Mouse (Mus musculus) hindlimb bud, embryonic 11.5 days (tissue): ENCODE data around the gene Tex44.
A peak's percentile ranks its signal among the peaks of the same experiment; 100 is the strongest.

Experiments used
- DNase-seq: peaks from one replicate; pipeline ENCODE4 v3.0.0-alpha.2; 2012; ENCODE audit warnings: low read depth, low spot score; ENCODE audit errors: extremely low spot score

Gene Tex44

DNA sequence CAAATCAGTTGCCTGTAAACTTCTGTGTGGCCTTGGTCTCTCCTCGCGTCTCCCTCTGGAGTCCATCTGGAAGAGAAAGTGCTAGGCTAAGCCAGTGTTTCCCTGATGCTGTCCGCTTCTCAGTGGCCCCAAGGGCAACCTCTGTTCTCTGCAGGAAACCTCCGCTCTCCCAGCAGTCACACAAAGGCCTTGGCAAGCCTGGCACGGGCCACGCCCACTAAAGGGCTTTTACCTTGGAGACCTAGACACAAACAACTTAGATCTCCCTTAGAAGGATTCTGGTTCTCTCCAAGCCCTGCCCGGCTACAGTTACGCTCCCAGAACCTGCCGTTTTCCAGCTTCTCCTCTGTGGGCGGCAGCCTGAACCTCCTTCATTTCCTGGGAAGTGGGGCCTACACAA lies 5.1 kb upstream of the Tex44 start:
- no peak for DNase-seq

DNA sequence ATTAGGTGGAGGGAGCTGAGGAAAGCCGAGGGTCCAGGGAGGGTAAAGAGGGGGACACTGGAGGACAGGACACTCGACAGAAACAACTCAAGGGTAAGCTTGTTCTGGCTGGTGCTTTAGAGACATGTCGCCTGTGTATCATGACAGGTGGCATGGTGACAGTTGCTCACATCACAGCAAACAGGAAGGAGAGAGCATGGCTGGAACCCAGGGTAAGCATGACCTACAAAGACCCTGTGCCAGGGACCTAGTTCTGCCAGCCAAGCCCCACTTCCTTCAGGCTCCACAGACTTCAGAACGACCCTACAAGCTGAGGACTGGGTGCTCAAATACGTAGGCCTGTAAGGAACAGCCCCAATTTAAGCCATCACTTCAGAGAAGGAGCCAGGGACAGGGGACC lies 2.2 kb upstream of the Tex44 start:
- DNase-seq: no peak

DNA sequence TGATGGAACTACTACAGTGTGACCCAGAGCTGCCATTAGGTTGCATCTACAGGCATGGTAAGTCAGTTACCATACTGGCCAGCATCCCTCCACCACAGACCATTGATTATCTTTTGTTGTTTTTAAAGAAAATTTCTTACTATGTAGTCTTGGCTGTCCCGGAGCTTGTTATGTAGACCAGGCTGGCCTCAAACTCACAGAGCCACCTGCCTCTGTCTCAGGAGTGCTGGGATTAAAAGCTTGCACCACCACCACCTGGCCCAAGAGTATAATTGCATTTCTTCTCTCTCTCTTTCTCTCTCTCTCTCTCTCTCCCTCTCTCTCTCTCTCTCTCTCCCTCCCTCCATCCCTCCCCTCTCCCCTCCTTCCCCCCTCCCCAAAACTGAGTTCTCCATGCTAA lies 1.8 kb upstream of the Tex44 start:
- DNase-seq: no peak

DNA sequence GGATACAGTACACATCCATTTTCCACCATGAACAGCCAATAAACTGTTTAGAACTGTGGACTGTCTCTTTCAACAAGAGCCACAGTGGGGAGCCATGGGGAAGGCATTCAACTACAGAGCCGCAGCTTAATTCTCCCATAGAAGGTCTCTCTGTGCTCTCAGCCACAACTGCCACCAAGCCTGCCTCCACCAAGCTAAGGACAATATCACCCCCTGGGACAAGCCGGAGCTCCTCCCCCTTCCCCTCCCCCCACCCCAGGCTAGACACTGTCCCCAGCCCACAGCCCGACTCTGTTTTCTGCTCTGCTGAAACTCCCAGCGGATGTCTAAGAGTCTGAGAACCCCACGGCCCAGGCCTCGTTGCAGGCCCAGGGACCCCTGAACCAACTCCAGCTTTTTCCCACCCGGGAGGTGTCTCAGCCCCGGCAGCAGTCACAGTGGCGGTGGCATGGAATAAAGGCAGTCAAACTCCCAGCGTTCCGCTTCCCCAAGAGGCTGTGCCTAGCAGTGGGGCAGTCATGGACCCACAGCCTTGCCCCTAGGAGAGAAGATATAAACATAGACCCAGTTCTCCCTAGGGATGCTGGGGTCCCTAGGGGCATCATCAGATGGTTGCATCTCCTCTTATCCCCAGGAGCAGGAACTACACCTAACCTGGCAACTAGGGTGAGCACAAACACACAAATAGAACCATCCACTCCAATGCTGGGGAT lies 1.1 kb upstream of the Tex44 start:
- no peak for DNase-seq

DNA sequence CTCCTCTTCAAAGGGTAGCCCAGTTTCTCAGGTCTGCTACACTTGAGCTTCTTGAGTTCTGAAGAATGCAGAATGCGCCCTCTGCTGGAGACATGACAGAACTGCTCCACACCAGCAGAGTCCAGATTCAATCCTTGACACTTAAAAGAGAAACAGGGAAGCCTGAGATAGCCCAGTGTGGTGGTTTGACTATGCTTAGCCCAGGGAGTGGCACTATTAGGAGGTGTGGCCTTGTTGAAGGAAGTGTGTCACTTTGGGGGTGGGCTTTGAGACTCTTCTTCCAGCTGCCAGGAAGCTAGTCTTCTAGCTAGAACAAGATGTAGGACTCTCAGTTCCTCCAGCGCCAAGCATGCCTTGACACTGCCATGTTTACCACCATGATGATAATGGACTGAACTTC lies 3.9 kb downstream of the Tex44 start:
- DNase-seq: no peak

DNA sequence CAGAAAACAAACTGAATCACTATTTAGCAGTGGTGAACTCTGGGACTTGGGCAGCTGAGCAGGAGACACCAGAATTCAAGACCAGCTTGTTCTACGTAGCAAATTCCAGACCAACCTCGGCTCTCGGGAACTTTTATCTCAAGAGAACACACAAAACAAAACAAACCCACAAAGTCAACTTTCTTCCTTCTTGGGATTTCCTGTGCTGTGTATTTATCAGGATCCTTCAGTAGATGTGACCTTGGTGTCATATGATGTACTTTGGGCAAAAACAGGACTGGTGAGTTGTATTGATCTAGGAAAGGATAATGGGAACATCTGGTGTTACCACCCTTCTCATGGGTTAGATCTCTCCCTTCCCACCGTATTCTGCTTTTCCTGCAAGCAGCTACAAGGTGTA lies 6.6 kb downstream of the Tex44 start:
- DNase-seq: no peak

DNA sequence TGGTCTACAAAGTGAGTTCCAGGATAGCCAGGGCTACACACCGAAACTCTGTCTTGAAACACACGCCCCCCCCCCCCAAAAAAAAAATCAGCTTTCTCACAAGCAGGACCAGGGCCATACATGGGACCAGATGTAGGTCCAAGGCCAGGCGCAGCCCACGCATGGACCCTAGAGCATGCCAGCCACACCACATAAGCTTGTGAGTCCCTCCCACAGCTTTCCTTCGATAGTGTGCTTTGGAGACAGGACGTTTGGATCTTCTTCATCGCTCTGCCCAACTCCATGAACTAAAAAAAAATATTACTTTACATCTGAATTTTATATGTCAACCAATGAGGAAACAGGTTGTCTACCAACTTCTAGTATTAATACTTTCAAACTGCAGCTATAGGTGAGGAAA lies 7.2 kb downstream of the Tex44 start:
- DNase-seq: no peak

DNA sequence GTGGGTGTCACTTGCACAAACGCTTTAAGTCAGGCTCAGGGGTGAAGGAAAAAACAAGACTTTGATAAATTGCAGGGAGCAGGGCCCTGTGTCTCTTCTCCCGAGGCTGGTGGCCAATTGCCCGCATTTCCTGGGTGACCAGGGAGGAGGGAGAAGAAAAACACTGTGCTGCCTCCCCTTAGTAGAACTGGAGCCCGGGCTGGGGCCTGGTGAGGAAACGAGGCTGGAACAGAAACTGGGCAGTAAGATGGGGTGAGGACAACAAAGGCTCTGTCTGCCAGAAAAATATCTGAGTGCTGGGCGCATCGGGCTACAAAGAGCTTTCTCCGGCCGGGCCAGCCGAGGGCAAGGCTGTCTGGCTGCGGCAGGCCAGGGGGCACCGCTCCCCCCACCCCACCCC lies 7.9 kb downstream of the Tex44 start:
- no peak for DNase-seq

DNA sequence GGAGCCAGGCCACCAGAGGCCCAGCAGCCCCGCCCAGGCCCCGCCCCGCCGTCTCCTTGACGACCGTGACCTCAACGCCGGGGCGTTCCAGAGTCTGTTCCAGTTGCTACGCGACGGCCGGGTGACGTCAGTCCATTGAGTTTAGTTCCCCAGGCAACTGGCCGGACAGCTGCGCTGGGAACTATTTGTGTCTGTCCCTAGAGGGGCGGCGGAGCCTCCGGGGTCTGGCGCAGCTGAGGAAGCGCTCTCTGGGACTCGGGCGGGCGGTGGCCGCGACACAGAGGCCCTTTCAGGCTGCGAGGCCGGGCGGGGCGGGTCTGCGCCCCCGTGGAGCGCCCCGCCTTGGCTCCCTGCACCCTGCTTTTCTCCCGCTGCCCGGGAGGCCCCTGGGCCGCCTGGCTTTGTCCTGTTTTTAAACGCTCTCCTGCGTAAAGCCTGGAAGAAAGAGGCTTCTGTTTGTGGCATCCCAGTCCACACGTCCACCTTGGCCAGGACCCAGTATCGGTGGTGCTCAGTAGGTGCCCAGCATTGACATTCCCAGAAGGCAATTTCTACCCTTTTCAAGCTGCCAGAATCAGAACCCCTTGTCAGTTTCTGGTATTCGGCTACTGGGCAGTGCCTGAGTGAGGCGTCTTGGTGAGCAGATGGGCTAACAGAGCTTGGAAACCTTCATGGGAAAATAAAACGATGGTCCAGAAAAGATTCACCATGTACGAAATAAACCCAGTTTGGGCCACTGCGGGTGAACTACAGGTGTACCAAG lies 8.5 kb downstream of the Tex44 start:
- DNase-seq: peak; percentile 98

DNA sequence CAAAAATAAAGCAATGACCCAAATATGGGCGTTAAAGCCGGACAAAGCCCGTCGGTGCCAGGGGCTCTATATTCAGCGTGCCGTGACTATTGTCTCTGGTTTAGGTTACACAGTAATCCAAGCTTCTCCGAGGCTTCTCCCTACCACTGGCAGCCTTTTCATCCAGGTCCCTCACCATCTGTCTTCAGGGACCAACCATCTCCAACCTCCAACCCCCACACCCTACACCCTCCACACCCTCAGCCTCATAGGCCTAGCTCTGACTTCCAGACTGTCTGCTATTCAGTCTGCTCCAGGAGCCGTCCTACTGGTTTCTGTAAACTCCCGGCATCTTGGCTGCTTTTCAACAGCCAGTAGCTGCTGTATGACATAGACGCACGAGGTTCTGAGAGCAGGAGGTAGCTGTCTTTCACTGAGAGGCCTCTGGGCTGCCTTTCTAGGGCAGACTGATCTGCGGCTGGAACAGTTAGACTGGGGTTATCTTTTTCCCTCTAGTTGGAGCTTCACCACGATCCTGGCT lies 9.2 kb downstream of the Tex44 start:
- DNase-seq: no peak

DNA sequence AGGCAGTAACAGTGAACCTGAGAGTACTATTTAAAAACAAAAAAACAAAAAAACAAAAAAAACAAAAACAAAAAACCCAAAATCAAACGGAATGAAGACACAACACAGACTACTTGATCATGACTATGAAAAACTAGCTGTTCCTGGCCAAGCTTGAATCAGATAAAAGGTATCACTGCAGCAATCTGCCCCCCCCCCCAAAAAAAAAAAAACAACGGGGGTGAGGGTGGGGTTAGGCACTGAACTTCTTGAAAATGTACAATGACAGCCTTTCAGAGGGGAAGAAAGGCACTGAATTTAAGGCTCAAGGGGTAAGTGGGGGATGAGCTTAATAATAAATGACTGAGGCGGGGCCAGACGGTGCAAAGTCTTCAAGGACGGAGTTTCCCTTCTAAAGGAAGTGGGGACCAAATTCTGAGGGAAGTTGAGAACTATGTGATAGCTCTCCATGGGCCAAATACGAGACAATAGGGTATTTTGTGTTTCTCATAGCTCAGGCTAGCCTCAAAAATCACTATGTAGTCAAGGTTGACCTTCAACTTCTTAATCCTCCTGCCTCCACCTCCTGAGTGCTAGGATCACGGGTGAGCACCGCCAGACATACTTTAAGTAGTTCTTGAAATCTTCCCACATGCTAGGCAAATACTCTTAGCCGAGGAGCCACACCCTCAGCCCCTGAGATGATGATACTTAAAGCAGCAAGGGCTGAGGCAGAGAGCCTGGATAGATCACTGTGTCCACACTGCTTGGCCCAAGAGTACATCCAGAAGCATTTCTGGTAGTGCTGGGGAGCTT lies 11.3 kb downstream of the Tex44 start:
- no peak for DNase-seq

DNA sequence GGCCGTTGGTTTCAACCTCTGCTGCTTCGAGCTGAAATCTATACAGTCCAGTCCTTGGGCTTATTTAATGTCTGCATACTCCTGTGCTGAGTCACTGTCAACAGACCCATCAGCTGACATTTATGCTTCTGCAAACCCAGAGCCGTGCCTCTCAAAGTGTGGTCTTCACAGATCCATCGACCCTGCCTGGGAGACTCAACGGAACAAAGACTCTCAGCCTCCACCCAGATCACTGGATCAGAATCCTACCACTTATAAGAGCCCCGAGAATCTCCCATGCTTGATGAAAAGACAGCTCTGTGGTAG lies 11.8 kb downstream of the Tex44 start:
- DNase-seq: no peak

DNA sequence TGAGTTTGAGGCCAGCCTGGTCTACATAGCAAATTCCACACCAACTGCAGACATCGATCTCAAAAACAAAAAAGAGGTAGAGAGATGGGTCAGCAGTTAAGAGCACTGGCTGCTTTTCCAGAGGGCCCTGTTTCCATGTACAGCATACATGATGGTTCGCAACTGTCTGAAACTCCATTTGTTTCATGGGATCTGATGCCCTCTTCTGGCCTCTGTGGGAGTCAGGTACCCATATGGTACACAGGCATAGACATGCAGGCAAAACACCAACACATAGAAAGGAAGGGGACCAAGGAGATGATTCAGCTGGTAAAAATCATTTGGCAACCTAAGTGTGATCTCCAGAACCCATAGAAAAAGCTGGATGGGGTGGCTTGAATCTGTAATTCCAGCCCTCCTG lies 12.4 kb downstream of the Tex44 start:
- DNase-seq: no peak

DNA sequence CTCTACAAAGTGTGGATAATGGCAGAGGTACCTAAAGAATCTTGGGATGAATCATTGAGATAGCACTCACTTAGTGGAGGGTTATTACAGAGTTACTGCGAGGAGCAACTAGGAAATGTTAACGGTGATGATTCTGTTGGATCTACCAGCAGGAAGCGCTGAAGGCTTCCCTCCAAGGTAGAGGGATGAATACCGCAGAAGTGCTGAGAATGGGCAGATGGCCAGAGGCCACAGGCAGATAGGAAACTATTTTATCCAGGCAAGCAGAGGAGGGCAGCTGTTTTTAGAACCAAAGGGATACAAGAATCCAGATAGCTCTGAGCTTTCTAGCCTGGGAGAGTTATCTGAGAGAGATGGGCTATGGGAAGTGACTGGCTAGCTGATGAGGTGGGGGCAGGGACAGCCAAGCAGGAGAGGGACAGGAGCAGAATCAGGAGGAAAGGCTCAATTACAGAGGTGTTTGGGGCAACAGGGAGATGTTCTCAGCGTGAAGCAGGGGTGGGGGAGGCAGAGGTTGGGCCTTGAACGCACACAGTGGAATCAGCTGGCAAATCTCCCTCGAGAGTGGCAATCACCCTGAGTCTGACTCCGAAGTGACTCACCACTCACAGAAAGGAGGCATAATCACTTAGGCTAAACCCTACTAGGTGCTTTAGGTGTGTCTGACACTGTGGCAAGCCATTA lies 13.5 kb downstream of the Tex44 start:
- DNase-seq: no peak

DNA sequence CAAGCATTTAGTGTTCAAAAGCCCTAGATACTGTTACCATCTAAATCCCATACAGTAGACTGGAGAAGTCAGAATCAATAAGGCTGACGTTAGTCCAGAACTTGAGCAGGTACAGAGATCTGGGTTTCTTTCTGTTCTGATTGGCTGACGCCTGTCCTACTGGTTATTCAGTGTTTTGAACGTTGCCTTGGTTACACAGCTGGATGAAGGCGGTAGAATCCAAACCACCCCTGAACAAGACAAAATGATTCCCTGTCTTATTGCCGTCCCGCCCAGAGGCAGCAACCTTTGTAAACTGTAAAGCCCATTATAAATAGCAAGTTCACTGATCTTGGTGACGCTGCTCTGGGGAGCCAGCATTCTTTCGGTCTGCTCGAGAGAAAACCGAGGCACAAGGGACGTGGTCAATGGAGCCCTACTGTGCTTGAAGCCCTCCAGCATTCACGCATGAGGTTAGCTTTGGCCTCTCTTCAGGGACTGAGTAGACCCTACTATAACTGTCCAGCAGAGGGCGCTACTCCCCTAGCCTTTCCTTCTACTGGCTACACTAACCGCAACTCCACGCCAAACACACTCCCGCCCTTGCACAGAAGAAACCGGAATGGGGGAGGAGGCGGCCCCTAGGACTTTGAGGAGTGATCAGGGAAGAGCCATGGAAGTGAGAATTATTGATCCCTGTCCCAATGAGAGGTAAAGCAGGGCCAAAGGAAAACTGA lies 14.2 kb downstream of the Tex44 start:
- no peak for DNase-seq

DNA sequence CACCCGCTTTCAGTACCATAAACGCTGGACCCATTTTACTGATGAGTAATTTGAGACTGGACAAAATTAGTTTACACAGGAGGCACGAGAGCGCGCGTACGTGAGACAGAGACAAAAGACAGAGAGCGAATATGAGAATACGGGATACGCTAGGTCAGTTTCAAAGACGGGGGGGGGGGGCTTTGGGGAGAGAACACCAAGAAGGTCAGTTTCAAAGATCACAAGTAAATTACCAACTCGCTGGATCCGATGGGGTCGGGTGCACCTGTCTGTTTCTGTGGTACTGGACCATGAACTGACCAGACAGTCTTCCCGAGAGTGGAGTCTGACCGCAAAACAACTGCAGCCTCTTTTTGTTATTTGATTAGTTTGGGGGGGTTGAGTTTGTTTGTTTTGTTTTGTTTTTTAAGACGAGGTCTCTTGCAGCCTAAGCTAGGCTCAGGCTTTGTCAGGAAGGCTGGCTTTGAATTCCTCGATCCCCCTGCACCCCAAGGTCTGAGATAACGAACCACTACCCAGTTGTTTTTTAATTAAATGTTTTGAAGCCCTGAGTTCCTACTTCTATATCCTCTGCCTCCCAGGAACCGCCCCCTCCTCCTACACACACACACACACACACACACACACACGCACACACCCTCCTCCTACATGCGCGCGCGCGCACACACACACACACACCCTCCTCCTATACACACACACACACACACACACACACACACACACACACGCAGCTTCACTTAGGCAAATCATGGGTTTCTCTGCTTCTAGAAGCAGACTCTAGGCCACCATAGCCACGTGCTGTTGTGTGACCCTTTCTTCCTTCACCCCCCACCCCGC lies 15.0 kb downstream of the Tex44 start:
- DNase-seq: no peak

DNA sequence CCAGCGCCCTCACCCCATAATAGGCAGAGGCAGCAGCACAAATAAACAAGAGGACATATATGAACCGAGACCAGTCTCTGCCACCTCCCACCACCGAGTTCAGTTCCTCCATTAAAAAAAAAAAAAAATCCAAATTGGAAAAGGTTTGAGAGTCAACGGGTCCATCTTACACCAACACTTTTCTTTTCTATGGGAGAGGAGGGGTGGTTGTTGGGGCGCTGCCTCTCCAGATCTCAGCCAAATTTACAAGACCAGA lies 15.5 kb downstream of the Tex44 start:
- DNase-seq: no peak

DNA sequence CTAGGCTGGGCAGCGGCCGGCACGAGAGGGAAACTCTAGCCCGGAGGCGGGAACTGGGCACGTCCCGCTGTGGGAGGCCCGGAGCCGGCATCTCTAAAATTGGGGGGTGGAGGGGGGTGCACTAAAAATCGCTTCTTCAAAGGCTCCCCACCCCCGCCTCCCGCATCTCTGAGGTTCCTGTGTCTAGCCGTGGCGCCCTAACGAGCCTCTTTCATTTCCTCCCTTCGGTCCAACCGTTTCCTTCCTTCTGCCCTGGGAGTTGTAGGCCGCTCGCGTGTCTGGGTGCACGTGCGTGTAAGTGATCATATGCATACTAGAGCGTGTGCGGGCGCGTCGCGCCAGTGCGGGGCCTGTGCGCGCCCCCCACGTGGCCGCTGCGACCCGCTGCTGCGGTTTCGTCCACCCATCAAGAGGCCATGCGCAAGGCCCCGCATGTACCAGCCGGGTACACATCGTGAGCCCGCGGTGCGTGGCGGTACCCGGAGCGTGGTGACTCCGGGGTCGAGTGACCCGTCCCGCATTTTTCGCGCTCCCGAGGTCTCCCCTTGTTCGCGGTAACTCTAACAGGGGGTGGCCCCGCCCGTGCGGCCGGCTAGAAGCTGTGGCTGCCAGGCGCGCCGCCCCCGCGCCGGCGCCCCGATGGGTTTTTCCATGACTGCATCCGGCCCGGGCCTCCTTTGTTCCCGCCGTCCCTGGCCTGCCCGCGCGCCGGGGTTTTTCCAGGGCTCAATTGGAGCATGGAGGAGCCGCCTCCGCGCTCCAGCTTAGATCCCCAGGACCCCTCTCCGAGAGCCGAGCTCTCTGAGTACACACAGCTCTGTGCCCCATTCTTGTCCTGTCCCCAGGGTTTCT lies 16.1 kb downstream of the Tex44 start:
- no peak for DNase-seq

DNA sequence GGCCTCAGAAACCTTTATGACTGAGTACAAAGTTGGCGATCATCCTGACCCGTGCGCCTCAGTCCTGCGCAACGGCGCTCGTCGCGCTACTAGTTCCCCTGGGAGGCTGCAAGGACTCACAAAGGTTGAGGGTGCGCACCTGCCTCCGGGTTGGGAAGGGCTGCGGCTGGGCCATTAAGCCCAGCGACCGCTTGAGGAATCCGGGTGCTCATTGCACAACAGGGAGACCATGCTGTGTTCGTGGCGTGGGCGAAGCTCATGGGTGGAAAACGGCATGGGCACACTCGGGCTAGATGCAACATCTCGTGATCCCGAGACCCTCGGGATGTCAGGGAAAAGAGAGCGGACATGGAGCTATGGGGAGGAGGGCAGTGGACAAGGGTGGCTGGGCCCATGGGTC lies 16.7 kb downstream of the Tex44 start:
- DNase-seq: no peak
